Mouse (Mus musculus) lung, adult 2 months (tissue): ENCODE measurements around the gene Abca5.

Source experiments
- CTCF ChIP-seq: fragments of 200-500 bp; IDR thresholded peaks from 2 replicates; pipeline ENCODE4 v1.5.1; 2011; ENCODE audit warnings: mild to moderate bottlenecking, low read length, control low read depth; ENCODE audit not compliant: insufficient read depth
- POLR2A ChIP-seq: fragments of 200-500 bp; IDR thresholded peaks from 2 replicates; pipeline ENCODE4 v1.6.1; 2011; ENCODE audit warnings: low read depth, mild to moderate bottlenecking, control low read depth, low read length, borderline replicate concordance; ENCODE audit errors: extremely low read depth

- no peak for TF ChIP-seq CTCF
- no peak for TF ChIP-seq POLR2A
Measured at GRCm38 (mm10) chr11:110267232-110267631, 70.3 kb downstream of the Abca5 start.
